Mouse (Mus musculus) granulocyte monocyte progenitor cell, adult 5-6 weeks (primary cell): ENCODE results near the gene As3mt. TPM values are rescaled to one million over a fixed set of nuclear protein-coding genes. Genes with fewer than 3 reads are reported as not detected.
"Not testable (repeated sequence)": the region's sequence is repeated elsewhere in the genome, so short reads cannot be mapped to it uniquely, and the experiment has no call there.

Source experiments
- ATAC-seq: replicated peaks from 2 replicates; pipeline ENCODE4 v1.8.0; 2016; ENCODE audit warnings: mild to moderate bottlenecking, moderate TSS enrichment, inconsistent platforms; ENCODE audit not compliant: poor library complexity, severe bottlenecking
- total RNA-seq, 2 experiments: library from RNA; stranded (forward) in 1 of 2; stranded (reverse) in 1 of 2; fragments of 200-712, 200-1000 nt in 1 of 2; fragments of >200 nt in 1 of 2; fragmentation: Nextera tagmentation in 1 of 2; gene quantifications; 2 replicates each; pipeline ENCODE4 v1.2.3; 2014 to 2017

Gene As3mt
- total RNA-seq, 2 experiments from 2014 or later, result 53.1 to 71.0 TPM

DNA sequence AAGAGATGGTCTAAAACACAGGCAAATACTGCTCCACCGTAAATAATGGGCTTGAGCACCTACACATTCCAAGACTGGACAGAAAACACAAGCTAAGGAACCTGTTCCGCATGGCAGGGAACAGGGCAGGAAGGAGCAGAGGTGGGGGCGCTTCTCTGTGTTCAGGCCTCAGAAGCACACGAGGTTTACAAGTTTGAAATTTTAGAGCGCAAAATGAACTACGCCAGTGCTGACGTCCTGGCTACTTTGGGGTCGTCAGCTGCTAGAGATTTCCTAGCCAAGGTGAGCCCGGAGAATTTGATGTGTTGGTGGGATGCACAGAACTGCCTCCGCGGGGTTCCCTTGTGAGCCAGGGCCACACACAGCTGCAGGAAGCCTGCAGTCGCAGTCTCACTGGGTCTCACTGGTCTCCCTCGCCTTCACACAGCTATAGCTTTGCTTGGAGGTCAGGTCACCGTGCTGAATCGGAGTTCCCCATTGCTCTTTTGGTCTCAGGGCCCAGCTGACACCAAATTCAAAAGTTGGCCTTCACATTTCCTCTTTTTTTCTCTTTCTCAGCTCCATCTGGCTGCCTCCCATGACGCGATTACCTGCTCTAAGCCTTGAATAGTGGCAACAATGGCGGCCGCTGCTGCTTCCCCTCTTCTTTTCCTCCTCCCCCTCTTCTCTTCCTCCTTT is 9.3 kb upstream of the As3mt start:
- peak; percentile 50 for ATAC-seq

DNA sequence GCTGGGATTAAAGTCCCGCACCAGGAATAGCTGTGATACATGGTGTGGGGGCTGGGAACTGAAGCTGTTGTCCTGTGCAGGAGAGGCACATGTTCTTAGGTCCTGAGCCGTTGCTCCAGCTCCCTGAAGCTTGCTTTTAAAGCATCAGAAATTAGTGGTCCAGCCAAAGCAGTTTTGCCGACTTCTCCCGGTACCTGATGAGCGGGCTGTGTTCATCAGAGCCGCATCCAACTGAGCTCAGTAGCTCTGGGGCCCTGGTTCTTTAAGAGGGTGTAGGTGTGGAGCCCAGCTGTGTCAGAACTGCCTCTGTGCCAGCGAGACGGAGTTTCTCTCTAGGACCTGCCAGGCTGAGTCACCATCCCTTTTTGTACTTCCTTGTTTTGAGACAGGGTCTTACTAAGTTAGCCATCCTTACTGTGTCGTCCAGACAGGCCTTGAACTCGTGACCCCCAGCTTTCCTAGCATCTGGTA is 8.2 kb upstream of the As3mt start:
- peak; percentile 83 for ATAC-seq

DNA sequence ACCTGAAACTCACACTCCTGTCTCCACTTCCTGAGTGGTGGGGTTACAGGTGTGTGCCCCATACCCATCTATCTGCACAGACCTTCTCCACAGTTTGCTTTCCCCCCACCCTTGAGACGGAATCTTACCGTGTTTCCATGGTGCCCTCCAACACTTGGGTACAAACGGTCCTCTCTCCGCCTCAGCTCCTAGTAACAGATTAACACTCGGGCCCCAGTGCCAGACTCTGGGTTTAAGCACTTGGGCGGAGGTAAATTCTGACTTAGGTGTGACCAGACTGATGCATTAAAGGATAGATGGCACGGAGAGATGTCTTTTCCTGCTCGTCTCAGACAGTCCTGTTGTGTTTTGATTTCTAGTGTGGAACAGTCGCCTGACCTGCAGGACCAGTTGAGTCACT is 6.1 kb upstream of the As3mt start:
- ATAC-seq, result no peak

DNA sequence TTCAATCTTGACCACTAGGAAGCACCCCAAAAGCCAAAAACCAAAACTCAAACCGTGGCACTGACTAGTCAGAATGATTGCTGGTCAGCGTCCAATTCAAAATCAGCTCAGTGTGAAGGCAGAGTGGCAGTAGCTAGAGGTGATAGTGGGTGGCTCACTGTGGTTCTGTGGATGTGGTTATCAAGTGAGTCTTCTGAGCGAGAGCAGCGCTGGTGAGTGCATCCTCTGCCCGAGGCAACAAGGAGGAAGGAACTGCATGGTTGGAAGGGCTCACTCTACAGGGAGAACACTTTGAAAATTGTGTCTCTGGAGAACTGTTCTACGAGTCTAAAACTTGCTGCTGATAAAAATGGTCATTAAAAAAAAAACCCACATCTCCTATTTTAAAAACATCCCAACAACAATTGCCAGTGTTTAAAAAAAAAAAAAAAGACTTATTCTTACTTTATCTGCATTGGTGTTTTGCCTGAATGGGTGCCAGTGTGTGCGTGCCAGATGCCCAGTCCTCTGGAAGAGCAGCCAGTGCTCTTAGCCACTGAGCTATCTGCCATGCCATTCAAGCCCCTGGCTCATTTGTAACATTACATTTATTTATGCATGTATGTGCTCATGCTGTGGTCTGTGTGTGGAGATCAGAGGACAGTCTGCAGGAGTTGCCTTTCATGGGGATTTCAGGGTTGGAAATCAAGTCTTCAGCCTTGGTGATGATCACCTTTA is 1.3 kb upstream of the As3mt start:
- peak; percentile 58 for ATAC-seq

DNA sequence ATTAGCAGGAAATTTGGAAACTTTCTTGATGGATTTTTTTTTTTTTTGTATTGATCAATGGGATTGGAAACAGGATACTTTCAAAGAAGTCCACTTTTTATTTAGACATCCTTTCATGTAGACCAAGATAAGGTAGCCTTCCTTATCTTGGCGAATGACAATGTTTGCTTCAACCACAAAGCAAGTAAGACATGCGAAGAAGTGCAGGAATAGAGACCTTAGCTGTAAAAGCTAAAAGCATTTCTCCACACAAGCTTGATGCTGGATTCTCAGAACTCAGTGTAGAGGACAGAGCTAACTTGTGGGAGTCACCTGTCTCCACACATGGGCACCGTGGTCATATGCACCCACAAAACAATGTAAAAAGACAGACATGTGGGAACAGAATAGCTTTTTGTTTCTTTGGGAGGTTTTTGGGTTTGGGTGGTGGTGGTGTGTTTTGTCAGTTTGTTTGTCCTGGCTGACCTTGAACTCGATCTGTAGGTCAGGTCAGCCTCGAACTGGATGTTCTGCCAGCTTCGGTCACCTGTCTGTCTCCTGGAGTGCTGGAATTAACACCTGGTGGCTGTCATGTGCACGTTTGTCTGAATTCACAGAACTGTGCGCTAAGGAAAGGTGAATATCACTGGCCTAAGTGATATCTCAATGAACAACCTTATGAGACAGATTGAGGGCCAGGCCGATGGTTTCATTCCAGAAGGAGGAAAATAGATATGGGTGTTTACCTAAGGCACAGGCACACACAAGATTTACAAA is 540 bp upstream of the As3mt start:
- no peak for ATAC-seq

DNA sequence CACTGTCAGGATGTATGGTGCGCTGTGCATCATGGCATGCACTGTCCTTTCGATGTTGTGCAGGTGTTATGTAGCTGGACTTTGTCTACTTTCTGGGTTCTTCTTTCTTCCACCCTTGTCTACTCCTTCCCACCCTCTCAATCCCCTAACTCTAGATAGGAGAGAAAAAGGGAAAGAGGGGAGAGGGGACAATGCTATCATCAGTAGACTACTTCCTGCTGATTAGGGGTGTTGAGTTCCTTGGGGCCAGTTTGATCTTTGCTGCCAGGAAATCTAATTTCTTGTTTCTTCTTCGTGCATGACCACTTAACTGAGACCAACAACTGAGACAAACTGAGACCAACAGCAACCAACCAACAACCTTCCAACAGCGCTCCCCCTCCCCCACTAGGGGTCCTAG is 3.4 kb downstream of the As3mt start:
- ATAC-seq, result no peak

DNA sequence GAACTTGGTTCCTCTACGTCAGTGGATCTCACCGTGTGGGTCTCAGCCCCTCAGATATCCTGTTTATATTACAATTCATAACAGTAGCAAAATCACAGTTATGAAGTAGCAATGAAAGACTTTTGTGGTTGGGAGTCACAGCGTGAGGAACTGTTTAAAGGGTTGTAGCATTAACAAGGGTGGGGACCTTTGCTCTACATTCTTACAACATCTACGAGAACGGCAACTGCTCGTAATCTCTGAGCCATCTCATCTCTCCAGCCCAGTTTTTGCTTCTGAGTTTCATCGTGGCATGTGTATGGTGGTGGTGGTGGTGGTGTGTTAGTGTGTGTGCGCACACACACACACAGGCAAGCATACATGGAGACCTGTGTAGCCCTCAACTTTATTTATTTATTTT is 7.0 kb downstream of the As3mt start:
- no peak for ATAC-seq

DNA sequence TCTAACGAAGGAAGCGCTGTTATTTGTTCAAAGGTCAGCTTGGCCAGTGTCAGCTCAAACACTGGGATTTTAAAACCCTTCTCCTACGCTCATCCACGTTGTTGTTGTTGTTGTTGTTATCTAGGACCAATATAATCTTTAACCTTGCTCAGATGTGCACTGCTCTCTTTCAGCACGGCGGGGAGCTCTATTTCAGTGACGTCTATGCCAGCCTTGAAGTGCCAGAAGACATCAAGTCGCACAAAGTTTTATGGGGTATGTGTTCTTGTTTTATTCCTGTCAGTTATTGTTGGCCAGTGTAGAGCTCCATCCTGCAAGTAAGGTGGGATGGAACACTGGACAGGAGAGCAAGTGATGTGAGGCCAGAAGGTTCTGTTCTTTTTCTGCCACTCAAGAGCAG is 7.8 kb downstream of the As3mt start:
- ATAC-seq, result no peak

DNA sequence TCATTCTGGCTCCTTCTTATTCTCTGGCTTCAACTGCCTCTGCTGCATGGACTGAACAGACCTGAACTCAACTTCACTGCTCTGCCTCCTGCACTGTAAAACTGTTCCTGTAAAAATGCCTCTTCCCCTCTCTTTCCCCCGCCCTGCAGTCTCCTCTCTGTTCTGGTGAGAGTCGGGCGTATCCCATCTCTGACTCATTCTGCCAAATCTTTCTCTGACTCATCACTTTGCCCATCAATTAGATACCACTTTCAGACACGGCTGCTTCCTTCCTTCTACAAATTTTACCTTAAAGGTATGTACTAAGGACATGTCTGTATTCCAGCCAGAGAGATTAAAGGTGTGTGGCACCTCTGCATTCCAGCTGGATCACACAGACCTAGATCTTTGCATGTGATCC is 10.9 kb downstream of the As3mt start:
- no peak for ATAC-seq

DNA sequence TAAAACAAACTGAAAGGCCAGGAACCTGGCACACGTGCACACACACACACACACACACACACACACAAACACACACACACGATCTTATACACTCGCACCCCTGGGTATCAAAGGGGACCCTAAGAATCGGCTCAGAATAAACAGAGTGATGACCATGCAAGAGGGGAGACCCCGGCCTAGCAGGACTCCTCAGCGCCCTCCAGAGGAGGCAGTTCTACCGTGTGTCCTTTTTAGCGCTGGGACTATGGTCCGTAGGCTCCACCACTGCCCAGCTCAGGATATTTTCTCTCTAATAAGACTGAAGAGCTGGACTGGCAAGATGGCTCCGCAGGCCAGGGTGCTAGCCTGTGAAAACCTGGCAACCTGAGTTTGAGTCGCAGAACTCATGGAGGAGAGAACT is 17.2 kb downstream of the As3mt start:
- ATAC-seq, result no peak

DNA sequence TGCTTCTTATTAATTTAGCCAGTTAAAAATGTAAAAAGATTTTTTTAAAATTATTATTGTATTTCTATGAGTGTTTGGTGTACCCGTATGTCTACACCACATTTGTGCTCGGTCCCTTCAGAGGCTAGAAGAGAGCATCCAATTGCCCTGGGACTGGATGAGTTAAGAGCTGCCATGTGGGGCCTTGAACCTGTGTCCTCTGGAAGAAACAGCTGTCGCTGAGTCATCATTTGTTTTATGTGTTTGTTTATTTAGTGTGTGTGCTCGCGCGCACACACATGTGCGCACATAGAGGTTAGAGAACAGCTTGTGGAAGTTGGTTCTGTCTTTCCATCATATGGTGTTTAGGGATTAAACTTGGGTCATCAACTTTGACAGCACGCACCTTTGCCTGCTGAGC is 18.9 kb downstream of the As3mt start:
- no peak for ATAC-seq

DNA sequence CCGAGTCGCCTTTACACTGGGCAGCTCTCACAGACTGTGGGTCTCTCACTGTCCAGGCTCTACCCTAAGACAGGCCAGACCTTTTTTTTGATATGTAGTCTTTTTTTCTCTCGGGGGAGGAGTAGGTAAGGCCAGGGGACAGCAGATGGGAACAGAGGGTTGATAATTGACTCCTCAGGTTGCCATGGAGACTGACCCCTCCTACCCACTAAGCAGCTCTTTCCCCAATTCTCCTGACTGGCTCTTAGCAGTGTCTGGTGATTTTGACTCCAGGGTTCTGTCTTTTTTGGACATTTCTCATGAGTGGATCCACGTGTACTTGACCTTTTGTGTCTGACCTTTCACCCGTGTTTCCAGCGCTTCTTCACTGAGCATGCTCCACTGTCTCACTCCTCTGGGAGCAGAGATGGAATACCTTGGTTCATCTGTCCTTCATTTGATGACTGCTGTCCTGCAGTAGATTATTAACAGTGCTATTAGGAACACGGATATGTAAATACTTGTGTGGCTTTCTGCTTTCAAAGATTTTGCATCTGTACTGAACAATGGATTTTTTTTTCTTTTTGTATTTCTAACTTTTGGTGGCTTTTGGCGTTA is 20.0 kb downstream of the As3mt start:
- no peak for ATAC-seq

DNA sequence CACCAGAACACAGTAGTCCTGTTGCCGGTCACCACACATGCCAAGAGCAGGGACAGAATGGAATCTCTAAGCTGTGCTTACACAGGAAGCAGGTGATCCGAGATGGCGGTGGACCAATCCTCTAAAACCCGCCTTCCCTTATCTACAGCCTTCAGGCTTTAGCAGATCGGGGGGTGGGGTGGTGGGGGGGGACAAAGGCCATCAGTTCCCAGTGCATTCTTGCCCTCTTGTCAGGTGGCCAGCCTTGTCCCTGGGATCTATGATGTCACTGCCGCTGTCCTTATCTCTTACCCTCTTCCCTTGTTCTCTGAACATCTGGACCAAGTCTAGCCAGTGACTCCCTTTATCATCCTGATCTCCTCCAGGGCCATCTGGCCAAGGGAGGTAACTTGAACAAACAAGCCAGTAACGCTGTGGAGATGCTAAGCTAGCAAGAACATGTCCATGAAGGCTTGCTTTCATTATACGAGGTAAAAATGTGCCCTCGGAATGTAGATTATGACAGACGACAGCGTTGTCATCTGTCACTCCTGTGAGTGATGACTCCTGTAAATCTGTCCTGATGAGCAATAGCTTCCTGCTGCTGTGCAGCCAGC is 20.8 kb downstream of the As3mt start:
- ATAC-seq, result no peak

DNA sequence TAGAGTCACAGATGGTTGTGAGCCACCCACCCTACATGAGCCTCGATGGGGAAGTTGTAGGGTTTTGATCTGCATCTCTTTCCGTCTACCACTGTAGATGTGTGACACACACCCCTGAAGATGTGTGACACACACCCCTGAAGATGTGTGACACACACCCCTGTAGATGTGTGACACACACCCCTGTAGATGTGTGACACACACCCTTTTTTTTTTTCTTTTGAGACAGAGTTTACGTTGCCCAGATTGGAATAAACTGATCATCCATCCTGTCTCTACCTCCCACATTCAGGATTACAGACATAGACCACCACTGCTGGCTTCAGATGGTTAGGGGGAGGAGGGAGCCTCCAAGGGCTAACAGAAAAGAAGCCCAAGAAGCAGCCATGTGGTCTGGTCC is 21.7 kb downstream of the As3mt start:
- ATAC-seq, result no peak

DNA sequence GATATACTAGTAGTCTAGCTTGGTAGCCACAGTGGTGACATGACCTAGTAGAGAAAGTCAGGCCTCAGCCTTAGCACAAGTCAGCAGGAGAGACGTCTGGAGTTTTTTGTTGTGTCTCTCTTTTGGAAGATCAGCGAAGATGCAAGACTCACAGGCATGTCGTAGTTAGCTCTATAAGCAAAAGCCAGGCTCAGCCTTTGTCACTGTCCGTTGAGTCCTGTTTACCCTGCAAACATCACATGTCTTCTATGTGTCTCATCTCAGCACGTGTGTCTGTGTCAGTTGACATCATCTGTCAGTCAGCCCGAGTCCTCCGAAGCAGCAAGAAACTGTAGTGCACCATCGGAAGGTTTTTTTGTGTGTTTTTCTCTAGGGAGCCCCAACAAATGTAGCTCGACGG is 24.1 kb downstream of the As3mt start:
- no peak for ATAC-seq

DNA sequence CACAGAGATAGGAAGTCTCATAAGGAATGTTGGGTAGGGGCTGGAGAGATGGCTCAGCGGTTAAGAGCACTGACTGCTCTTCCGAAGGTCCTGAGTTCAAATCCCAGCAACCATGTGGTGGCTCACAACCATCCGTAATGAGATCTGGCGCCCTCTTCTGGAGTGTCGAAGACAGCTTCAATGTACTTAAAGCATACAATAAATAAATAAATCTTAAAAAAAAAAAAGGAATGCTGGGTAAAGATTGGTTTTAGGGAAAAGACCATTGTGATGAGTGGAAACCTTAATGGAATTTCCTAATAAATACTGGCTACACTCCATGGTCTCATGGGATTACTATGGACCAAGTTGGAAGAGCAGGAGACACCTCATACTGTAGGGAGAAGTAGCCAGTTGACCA is 25.4 kb downstream of the As3mt start:
- not testable (repeated sequence) for ATAC-seq

DNA sequence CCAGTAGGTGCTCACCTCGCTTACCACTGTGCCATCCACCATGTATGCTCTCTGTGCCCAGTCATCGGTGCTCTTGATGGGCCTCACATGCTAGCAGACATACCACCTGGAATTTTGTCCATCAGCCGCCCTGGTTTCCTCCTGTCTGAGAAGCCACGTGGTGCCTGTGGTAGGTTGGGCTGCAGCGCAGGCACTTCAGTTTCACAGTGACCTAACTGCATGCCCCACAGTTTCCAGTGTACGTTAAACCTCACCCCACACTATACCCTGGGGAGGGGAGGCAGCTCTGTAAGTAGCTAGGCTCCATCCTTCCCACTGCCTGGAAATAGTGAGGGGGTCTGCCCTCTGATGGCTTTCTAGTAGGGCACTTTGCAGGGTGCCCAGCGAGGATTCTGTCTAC is 26.4 kb downstream of the As3mt start:
- ATAC-seq, result no peak

DNA sequence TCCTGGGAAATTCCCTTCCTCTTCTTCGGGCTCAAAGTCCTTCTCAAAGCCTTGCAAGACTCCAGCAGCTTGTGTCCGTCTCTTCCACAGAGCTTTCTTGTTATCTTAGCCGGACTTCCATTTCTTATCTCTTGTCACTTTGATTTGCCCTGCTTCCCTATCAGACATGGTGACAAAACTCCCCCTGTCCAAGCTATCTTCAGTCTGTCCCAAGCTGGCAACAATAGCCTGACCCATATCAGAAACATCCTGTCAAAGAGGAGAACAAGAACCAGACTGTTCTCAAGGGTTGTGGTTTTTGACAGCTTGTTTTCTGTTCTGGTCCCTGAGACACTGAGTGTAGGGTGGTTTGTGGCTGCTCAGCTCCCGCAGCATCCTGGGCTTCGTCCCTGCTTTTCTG is 28.0 kb downstream of the As3mt start:
- ATAC-seq, result no peak

DNA sequence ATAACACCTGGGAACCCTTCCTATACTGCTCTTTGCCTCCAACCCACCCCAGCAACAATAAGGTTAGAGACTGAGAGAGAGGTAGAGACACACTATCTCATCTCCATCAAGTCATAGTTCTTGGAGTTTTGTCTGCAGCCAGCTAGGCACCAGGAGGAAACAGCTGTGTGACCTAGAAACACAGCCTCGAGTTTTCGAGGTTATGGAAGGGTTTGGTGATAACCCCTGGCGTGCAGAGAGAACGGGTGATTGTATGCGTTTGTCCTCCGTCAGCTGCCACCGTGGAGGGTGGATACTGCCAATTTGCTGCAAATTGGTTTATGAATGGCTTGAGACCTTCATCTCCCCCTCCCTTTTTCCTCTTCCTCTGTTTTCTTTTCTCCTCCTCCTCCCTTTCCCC is 29.8 kb downstream of the As3mt start:
- ATAC-seq, result no peak

DNA sequence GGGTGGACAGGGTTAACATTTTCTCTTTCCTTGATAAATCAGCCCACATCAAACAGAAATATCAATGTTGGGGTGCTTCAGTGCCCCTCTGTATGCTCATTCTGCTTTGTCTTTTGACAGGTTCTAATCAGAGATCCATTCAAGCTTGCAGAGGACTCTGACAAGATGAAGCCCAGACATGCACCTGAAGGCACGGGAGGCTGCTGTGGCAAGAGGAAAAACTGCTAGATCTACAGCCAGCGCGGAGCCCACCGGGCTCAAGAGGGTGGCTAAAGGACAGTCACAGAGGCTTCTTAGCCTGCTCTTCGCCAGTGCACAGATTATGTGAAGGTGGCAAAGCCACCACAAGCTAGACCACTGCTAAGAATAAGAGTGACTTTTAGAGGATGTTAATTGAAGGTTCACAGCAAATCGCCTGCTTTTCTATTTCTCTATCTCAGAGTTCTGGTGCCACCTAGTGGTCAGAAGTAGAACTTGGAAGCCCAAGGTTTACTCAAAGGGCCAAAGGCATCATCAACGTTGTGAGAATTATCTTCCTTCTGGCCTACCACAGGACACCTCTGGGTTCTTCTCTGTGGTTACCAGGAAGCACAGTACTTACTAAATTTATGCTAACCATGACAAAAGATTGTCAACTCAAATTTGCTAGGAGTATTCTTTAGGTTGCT is 33.2 kb downstream of the As3mt start:
- peak; percentile 61; the same call in 1 of the 2 replicates for ATAC-seq
